8 mouse cellular contexts compared by ENCODE assay signal in genomic region chr19:61266651-61267050, GRCm38 (mm10). TPM values are rescaled to one million over a fixed set of nuclear protein-coding genes. Genes with fewer than 3 reads are reported as not detected.
A peak's percentile ranks its signal among the peaks of the same experiment; 100 is the strongest.
DNase-seq lines count a peak whose midpoint lies in the region; ATAC-seq lines count a peak whose summit lies in the region.
"Had no signal": no experiment of that assay in that cellular context is flagged by ENCODE, and none has a peak within 500 bp of the region (broad histone marks: within the 10 kb centered on the region; RNA-seq: fewer than 3 reads in every experiment).

No protein-coding gene starts in this region.

- DNase-seq in hindbrain, embryonic 14.5 days (ENCODE audit: low spot score): peak; percentile 47
- DNase-seq in spleen, adult 12 weeks (ENCODE audit: low spot score): peak; percentile 30
- no peak for DNase-seq in spleen, postnatal 14 days (ENCODE audit: low spot score in 2 of 2)
- DNase-seq in embryo, embryonic 10 days (ENCODE audit: low spot score): peak; percentile 44
- peak; percentile 92 for DNase-seq in neural tube, embryonic 11.5 days (ENCODE audit: low spot score)
- DNase-seq in gastrocnemius, adult 8-10 months (ENCODE audit: low spot score in 2 of 2): no peak

- no peaks in the 10 kb centered on the region for H3K36me3 ChIP-seq in hindbrain, embryonic 14.5 days (replicated peaks; ENCODE audit: control insufficient read depth, insufficient read depth)
- no peaks in the 10 kb centered on the region for H3K36me3 ChIP-seq in hindbrain, embryonic 12.5 days
- H3K36me3 ChIP-seq in neural tube, embryonic 11.5 days (ENCODE audit: control insufficient read depth, insufficient read depth, low read length): no peaks in the 10 kb centered on the region

- H3K27me3 ChIP-seq in hindbrain, embryonic 14.5 days (ENCODE audit: control insufficient read depth, insufficient read depth, low read length): no peaks in the 10 kb centered on the region
- no peaks in the 10 kb centered on the region for H3K27me3 ChIP-seq in hindbrain, embryonic 12.5 days
- H3K27me3 ChIP-seq in neural tube, embryonic 11.5 days (ENCODE audit: control insufficient read depth, insufficient read depth, low read length): no peaks in the 10 kb centered on the region

- no peak overlapping the region for H3K9ac ChIP-seq in hindbrain, embryonic 14.5 days
- H3K9ac ChIP-seq in hindbrain, embryonic 12.5 days: no peak overlapping the region
- no peak overlapping the region for H3K9ac ChIP-seq in neural tube, embryonic 11.5 days (ENCODE audit: low read length)

- no peak for ATAC-seq in hindbrain, embryonic 14.5 days (ENCODE audit: low FRiP score)
- ATAC-seq in hindbrain, embryonic 12.5 days (ENCODE audit: low FRiP score): no peak
- no peak for ATAC-seq in neural tube, embryonic 11.5 days (ENCODE audit: insufficient read depth, low FRiP score, low TSS enrichment)

- H3K27ac ChIP-seq in hindbrain, embryonic 14.5 days: no peak overlapping the region
- no peak overlapping the region for H3K27ac ChIP-seq in hindbrain, embryonic 12.5 days
- no peak overlapping the region for H3K27ac ChIP-seq in neural tube, embryonic 11.5 days (ENCODE audit: low read depth, low read length)

- no peaks in the 10 kb centered on the region for H3K4me1 ChIP-seq in hindbrain, embryonic 14.5 days (replicated peaks; ENCODE audit: control insufficient read depth, insufficient read depth, low read length)
- no peaks in the 10 kb centered on the region for H3K4me1 ChIP-seq in hindbrain, embryonic 12.5 days
- H3K4me1 ChIP-seq in neural tube, embryonic 11.5 days (ENCODE audit: control insufficient read depth, insufficient read depth, low read length): no peaks in the 10 kb centered on the region

- H3K4me2 ChIP-seq in hindbrain, embryonic 14.5 days (replicated peaks): no peak overlapping the region
- no peak overlapping the region for H3K4me2 ChIP-seq in hindbrain, embryonic 12.5 days (replicated peaks)
- H3K4me2 ChIP-seq in neural tube, embryonic 11.5 days (ENCODE audit: low read depth): no peak overlapping the region

- no peaks in the 10 kb centered on the region for H3K9me3 ChIP-seq in hindbrain, embryonic 14.5 days (ENCODE audit: control insufficient read depth, low read length)
- no peaks in the 10 kb centered on the region for H3K9me3 ChIP-seq in hindbrain, embryonic 12.5 days (replicated peaks)
- H3K9me3 ChIP-seq in neural tube, embryonic 11.5 days (ENCODE audit: control insufficient read depth, low read length): no peaks in the 10 kb centered on the region

- no peak overlapping the region for H3K4me3 ChIP-seq in hindbrain, embryonic 14.5 days (replicated peaks; ENCODE audit: low read length)
- no peak overlapping the region for H3K4me3 ChIP-seq in hindbrain, embryonic 12.5 days
- no peak overlapping the region for H3K4me3 ChIP-seq in neural tube, embryonic 11.5 days (ENCODE audit: low read depth, low read length)

- WGBS in hindbrain, embryonic 14.5 days: 4% methylated on average over 24 of the region's 26 CpGs
- 4% methylated on average over 25 of the region's 26 CpGs for WGBS in hindbrain, embryonic 12.5 days
- WGBS in neural tube, embryonic 11.5 days: 6% methylated on average over 23 of the region's 26 CpGs

RNA-seq across cellular contexts. Expression of gene Gm21060, which starts 30.2 kb away (rescaled TPM):
- not detected in 2 replicates for polyA plus RNA-seq in hindbrain, embryonic 14.5 days (2014; fragmentation: Nextera tagmentation; extraction: Ambion mirVana)
- polyA plus RNA-seq in hindbrain, embryonic 12.5 days (2016; fragmentation: Nextera tagmentation; extraction: Ambion mirVana): not detected in 2 replicates
- not detected in 2 replicates for polyA plus RNA-seq in neural tube, embryonic 11.5 days (2014; fragmentation: Nextera tagmentation; extraction: Ambion mirVana)
- total RNA-seq in gastrocnemius, adult 8-10 months (2022): not detected
- total RNA-seq: left cerebral cortex, postnatal 14 days had no signal

RNA-seq across cellular contexts. Expression of gene Csf2ra, which starts 38.4 kb away (rescaled TPM):
- 41.6 and 55.8 TPM in 2 replicates for polyA plus RNA-seq in hindbrain, embryonic 14.5 days (2014; fragmentation: Nextera tagmentation; extraction: Ambion mirVana)
- polyA plus RNA-seq in hindbrain, embryonic 12.5 days (2016; fragmentation: Nextera tagmentation; extraction: Ambion mirVana): 39.4 and 41.6 TPM in 2 replicates
- 14.8 and 18.3 TPM in 2 replicates for polyA plus RNA-seq in neural tube, embryonic 11.5 days (2014; fragmentation: Nextera tagmentation; extraction: Ambion mirVana)
- 1 to 10 TPM; 1.1 to 2.2 (median 1.4) TPM for total RNA-seq in gastrocnemius, adult 8-10 months (2022)

Comparison
In these comparisons a context has a peak if more than half of its experiments do, and no peak if none do; other contexts are left out.
1. DNase-seq: peak in hindbrain, embryonic 14.5 days (single experiment), spleen, adult 12 weeks (single experiment), embryo, embryonic 10 days (single experiment) and neural tube, embryonic 11.5 days (single experiment); none in spleen, postnatal 14 days (0 of 2) and gastrocnemius, adult 8-10 months (0 of 2).